Mouse (Mus musculus): ENCODE measurements around the gene Pxdn. TPM values are rescaled to one million over a fixed set of nuclear protein-coding genes. Genes with fewer than 3 reads are reported as not detected.

Gene Pxdn
- total and polyA plus RNA-seq, 3 experiments: 0.44 TPM; not detected in 2

- no peaks in the 10 kb centered on the region for H3K4me1 ChIP-seq (ENCODE audit: insufficient read depth, low read depth, low read length)
- TF ChIP-seq CTCF (IDR thresholded peaks at IDR 0.05; ENCODE audit: low read depth, low read length): no peak
- no peak for TF ChIP-seq GATA1 (IDR thresholded peaks at IDR 0.05; ENCODE audit: borderline replicate concordance, low read length)
- no peak for TF ChIP-seq POLR2AphosphoS5 (IDR thresholded peaks at IDR 0.05; ENCODE audit: insufficient replicate concordance, low read depth, low read length)
- TF ChIP-seq TAL1 (conservative IDR thresholded peaks at IDR 0.05; ENCODE audit: low read depth, low read length): no peak
- no peak for TF ChIP-seq GATA2 (IDR thresholded peaks at IDR 0.05; ENCODE audit: borderline replicate concordance, low read depth, low read length)
- H3K27me3 ChIP-seq (ENCODE audit: insufficient read depth, low read length): no peaks in the 10 kb centered on the region
- H3K9me3 ChIP-seq (replicated peaks): peaks cover 71% of the 10 kb centered on the region
- DNase-seq (ENCODE audit: low spot score) (no peak), ATAC-seq (ENCODE audit: extremely low read depth, insufficient number of reproducible peaks, low FRiP score, poor library complexity, severe bottlenecking) (no peak)
- H3K4me3 ChIP-seq (ENCODE audit: low read depth, low read length): no peak overlapping the region
- H3K36me3 ChIP-seq (replicated peaks): no peaks in the 10 kb centered on the region
Measured at GRCm38 (mm10) chr12:30035406-30035805, 98.0 kb downstream of the Pxdn start.

DNA sequence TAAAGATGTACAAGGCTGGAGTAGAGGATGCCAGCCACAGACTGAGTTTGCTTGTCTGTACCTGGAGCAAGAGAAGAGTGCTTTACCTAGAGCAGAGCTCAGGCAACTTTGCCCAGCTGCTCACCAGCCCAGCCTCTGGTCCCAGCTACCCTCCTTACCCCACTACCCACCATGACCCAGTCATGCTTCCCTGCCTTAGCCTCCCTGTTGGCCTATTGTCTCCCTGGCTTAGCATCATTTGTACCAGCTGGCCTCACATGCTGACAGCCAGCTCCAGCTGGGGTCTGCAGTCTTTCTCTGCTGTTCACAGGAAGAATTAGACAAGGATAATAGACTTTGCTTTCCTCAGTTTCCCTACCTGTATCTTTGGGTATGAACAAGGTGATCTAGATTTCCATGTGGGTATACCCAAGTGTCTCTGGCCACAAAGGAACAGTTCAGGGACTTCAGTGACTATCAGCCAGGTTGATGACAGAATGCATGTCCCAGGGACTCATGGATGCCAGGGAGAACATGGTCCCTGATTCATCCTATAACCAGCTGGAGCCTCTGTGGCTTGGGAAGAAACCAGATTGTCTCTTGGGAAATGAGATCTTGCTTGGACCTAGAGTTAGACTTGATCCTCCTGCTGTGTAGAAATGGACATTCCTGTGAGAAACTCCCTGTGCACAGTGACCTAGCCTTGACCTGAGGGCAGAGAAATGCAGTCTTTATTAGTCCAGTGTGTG lies 98.6 kb downstream of the Pxdn start:
- DNase-seq (ENCODE audit: low spot score) (no peak), ATAC-seq (ENCODE audit: extremely low read depth, insufficient number of reproducible peaks, low FRiP score, poor library complexity, severe bottlenecking) (no peak)
- Histone ChIP-seq H3K4me3 (ENCODE audit: low read depth, low read length) (no peak overlapping the region), H3K36me3 (replicated peaks) (no peaks in the 10 kb centered on the region), H3K27me3 (ENCODE audit: insufficient read depth, low read length) (no peaks in the 10 kb centered on the region), H3K9me3 (replicated peaks) (peaks cover 71% of the 10 kb centered on the region), H3K4me1 (ENCODE audit: insufficient read depth, low read depth, low read length) (no peaks in the 10 kb centered on the region)
- TF ChIP-seq TAL1 (conservative IDR thresholded peaks at IDR 0.05; ENCODE audit: low read depth, low read length) (no peak), CTCF (IDR thresholded peaks at IDR 0.05; ENCODE audit: low read depth, low read length) (no peak), POLR2AphosphoS5 (IDR thresholded peaks at IDR 0.05; ENCODE audit: insufficient replicate concordance, low read depth, low read length) (no peak), GATA2 (IDR thresholded peaks at IDR 0.05; ENCODE audit: borderline replicate concordance, low read depth, low read length) (no peak), GATA1 (IDR thresholded peaks at IDR 0.05; ENCODE audit: borderline replicate concordance, low read length) (no peak)

DNA sequence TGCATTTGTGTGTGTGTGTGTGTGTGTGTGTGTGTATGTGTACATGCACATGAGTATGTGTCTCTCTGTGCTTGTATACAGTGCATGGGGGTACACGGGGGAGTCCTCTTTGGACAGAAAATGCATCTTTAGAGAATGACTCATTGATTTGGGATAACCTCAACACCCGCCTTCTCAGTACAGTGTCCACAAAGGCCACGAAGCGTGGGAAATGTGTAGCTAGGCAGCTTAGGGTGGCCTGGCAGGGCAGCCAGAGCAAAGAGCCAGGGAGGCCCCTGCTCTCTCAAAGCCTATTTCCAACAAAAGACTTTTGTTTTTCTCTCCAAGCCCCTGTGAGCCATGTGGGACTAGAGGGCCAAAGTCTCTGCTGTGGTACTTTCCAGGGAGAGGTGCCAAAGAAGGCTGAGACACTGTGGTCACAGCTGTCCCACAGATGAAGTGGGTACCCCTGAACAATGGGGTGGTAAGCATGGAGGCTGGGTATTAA lies 99.2 kb downstream of the Pxdn start:
- Histone ChIP-seq H3K27me3 (ENCODE audit: insufficient read depth, low read length) (no peaks in the 10 kb centered on the region), H3K4me3 (ENCODE audit: low read depth, low read length) (no peak overlapping the region), H3K4me1 (ENCODE audit: insufficient read depth, low read depth, low read length) (no peaks in the 10 kb centered on the region), H3K9me3 (replicated peaks) (peaks cover 70% of the 10 kb centered on the region), H3K36me3 (replicated peaks) (no peaks in the 10 kb centered on the region)
- TF ChIP-seq TAL1 (conservative IDR thresholded peaks at IDR 0.05; ENCODE audit: low read depth, low read length): no peak
- no peak for TF ChIP-seq GATA2 (IDR thresholded peaks at IDR 0.05; ENCODE audit: borderline replicate concordance, low read depth, low read length)
- TF ChIP-seq CTCF (IDR thresholded peaks at IDR 0.05; ENCODE audit: low read depth, low read length): no peak
- TF ChIP-seq GATA1 (IDR thresholded peaks at IDR 0.05; ENCODE audit: borderline replicate concordance, low read length): no peak
- no peak for TF ChIP-seq POLR2AphosphoS5 (IDR thresholded peaks at IDR 0.05; ENCODE audit: insufficient replicate concordance, low read depth, low read length)
- ATAC-seq (ENCODE audit: extremely low read depth, insufficient number of reproducible peaks, low FRiP score, poor library complexity, severe bottlenecking) (no peak), DNase-seq (ENCODE audit: low spot score) (no peak)

- Histone ChIP-seq H3K27me3 (ENCODE audit: insufficient read depth, low read length) (no peaks in the 10 kb centered on the region), H3K4me3 (ENCODE audit: low read depth, low read length) (no peak overlapping the region), H3K4me1 (ENCODE audit: insufficient read depth, low read depth, low read length) (no peaks in the 10 kb centered on the region), H3K9me3 (replicated peaks) (peaks cover 67% of the 10 kb centered on the region), H3K36me3 (replicated peaks) (no peaks in the 10 kb centered on the region)
- ATAC-seq (ENCODE audit: extremely low read depth, insufficient number of reproducible peaks, low FRiP score, poor library complexity, severe bottlenecking) (no peak), DNase-seq (ENCODE audit: low spot score) (no peak)
- TF ChIP-seq CTCF (IDR thresholded peaks at IDR 0.05; ENCODE audit: low read depth, low read length) (no peak), GATA1 (IDR thresholded peaks at IDR 0.05; ENCODE audit: borderline replicate concordance, low read length) (no peak), POLR2AphosphoS5 (IDR thresholded peaks at IDR 0.05; ENCODE audit: insufficient replicate concordance, low read depth, low read length) (no peak), GATA2 (IDR thresholded peaks at IDR 0.05; ENCODE audit: borderline replicate concordance, low read depth, low read length) (no peak), TAL1 (conservative IDR thresholded peaks at IDR 0.05; ENCODE audit: low read depth, low read length) (no peak)
Measured at GRCm38 (mm10) chr12:30039565-30039964, 102.2 kb downstream of the Pxdn start.

GRCm38 (mm10) chr12:30040150-30040549 lies 102.7 kb downstream of the Pxdn start:
- Histone ChIP-seq H3K4me3 (ENCODE audit: low read depth, low read length) (no peak overlapping the region), H3K4me1 (ENCODE audit: insufficient read depth, low read depth, low read length) (no peaks in the 10 kb centered on the region), H3K27me3 (ENCODE audit: insufficient read depth, low read length) (no peaks in the 10 kb centered on the region), H3K9me3 (replicated peaks) (peaks cover 65% of the 10 kb centered on the region), H3K36me3 (replicated peaks) (no peaks in the 10 kb centered on the region)
- ATAC-seq (ENCODE audit: extremely low read depth, insufficient number of reproducible peaks, low FRiP score, poor library complexity, severe bottlenecking) (no peak), DNase-seq (ENCODE audit: low spot score) (no peak)
- TF ChIP-seq GATA1 (IDR thresholded peaks at IDR 0.05; ENCODE audit: borderline replicate concordance, low read length) (no peak), GATA2 (IDR thresholded peaks at IDR 0.05; ENCODE audit: borderline replicate concordance, low read depth, low read length) (no peak), POLR2AphosphoS5 (IDR thresholded peaks at IDR 0.05; ENCODE audit: insufficient replicate concordance, low read depth, low read length) (no peak), TAL1 (conservative IDR thresholded peaks at IDR 0.05; ENCODE audit: low read depth, low read length) (no peak), CTCF (IDR thresholded peaks at IDR 0.05; ENCODE audit: low read depth, low read length) (no peak)

DNA sequence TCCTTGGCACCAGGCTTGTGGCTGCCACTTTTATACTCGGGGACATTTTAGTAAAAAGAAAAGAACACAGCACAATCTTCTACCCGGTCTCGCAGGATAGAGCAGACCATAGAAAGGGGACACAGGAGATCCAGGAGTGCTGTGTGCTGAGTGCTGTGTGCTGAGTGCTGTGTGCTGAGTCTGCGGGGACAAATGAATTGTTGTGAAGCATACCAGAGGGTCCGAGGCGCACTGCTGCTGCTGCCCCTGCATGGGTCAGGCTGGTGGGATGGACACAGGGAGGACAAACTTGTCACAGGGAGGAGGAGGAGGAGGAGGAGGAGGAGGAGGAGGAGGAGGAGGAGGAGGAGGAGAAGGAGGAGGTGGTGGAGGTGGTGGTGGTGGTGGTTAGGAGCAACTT lies 111.4 kb downstream of the Pxdn start:
- Histone ChIP-seq H3K4me1 (ENCODE audit: insufficient read depth, low read depth, low read length) (no peaks in the 10 kb centered on the region), H3K27me3 (ENCODE audit: insufficient read depth, low read length) (no peaks in the 10 kb centered on the region), H3K36me3 (replicated peaks) (no peaks in the 10 kb centered on the region), H3K4me3 (ENCODE audit: low read depth, low read length) (no peak overlapping the region), H3K9me3 (replicated peaks) (peaks cover 50% of the 10 kb centered on the region)
- no peak for TF ChIP-seq GATA1 (IDR thresholded peaks at IDR 0.05; ENCODE audit: borderline replicate concordance, low read length)
- TF ChIP-seq POLR2AphosphoS5 (IDR thresholded peaks at IDR 0.05; ENCODE audit: insufficient replicate concordance, low read depth, low read length): no peak
- TF ChIP-seq GATA2 (IDR thresholded peaks at IDR 0.05; ENCODE audit: borderline replicate concordance, low read depth, low read length): no peak
- TF ChIP-seq CTCF (IDR thresholded peaks at IDR 0.05; ENCODE audit: low read depth, low read length): no peak
- no peak for TF ChIP-seq TAL1 (conservative IDR thresholded peaks at IDR 0.05; ENCODE audit: low read depth, low read length)
- ATAC-seq (ENCODE audit: extremely low read depth, insufficient number of reproducible peaks, low FRiP score, poor library complexity, severe bottlenecking) (no peak), DNase-seq (ENCODE audit: low spot score) (no peak)

Data from G1E (cell line).